Mouse (Mus musculus): ENCODE measurements around the gene F2r. TPM values are rescaled to one million over a fixed set of nuclear protein-coding genes. Genes with fewer than 3 reads are reported as not detected.

F2r gene
- polyA plus RNA-seq, 1 experiment from 2014 or later: 67.5 TPM

DNA sequence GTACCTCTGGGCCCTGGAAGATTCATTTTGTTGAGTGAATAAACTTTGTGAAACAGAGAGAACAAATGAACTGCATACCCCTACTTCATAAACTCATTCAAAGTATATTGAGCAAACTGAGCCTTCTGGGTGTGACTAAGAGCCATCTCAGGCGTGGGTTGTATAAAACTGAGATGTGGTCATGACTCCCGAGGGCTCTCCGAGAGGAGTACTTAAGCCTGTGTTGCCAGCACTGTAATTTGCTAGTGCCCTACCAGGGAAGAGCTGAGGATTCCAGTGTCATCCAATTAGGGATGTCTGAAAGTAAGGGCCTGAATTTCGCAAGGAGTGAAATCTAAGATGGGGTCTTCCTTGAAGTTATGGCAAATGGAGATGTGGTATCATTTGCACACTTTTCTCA is 30.7 kb downstream of the F2r start:
- no peaks in the 10 kb centered on the region for H3K27me3 ChIP-seq (replicated peaks)
- no peak overlapping the region for H3K27ac ChIP-seq
- H3K9me3 ChIP-seq: no peaks in the 10 kb centered on the region
- H3K36me3 ChIP-seq: no peaks in the 10 kb centered on the region
- no peak for ATAC-seq (ENCODE audit: insufficient read depth, low FRiP score, low read depth)
- WGBS: 85% methylated on average over 4 of the region's 4 CpGs
- H3K9ac ChIP-seq: no peak overlapping the region
- no peaks in the 10 kb centered on the region for H3K4me1 ChIP-seq
- no peak overlapping the region for H3K4me3 ChIP-seq (replicated peaks)
- no peak overlapping the region for H3K4me2 ChIP-seq

DNA sequence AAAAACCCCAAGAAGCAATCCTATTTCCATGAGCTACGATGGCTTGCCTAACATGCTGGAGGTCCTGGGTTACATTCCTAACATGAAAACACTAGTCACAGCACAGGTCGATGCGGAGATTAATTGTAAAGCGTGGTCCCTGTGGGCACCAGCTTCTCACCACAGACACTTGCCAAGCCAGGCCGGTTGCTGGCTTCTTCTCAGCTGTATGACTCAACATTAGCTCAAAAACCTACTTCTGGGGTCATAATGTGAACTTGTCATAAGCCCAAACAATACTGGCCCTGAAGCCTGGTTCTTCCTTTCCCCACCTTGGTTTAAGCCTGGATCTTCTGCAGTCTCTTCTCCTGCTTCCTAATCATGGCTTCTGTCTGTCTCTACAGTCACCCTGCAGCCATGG is 33.4 kb downstream of the F2r start:
- no peaks in the 10 kb centered on the region for H3K36me3 ChIP-seq
- no peaks in the 10 kb centered on the region for H3K4me1 ChIP-seq
- H3K27ac ChIP-seq: no peak overlapping the region
- H3K9me3 ChIP-seq: no peaks in the 10 kb centered on the region
- H3K27me3 ChIP-seq (replicated peaks): no peaks in the 10 kb centered on the region
- no peak for ATAC-seq (ENCODE audit: insufficient read depth, low FRiP score, low read depth)
- H3K4me2 ChIP-seq: no peak overlapping the region
- no peak overlapping the region for H3K4me3 ChIP-seq (replicated peaks)
- WGBS: 86% methylated on average over 5 of the region's 5 CpGs
- H3K9ac ChIP-seq: no peak overlapping the region

GRCm38 (mm10) chr13:95583237-95584189 is 34.8 kb downstream of the F2r start:
- Histone ChIP-seq H3K4me3 (replicated peaks) (no peak overlapping the region), H3K27ac (no peak overlapping the region), H3K9me3 (no peaks in the 10 kb centered on the region), H3K9ac (no peak overlapping the region), H3K4me1 (no peaks in the 10 kb centered on the region), H3K27me3 (replicated peaks) (no peaks in the 10 kb centered on the region), H3K4me2 (no peak overlapping the region), H3K36me3 (no peaks in the 10 kb centered on the region)
- WGBS: 61% methylated on average over 19 of the region's 19 CpGs
- no peak for ATAC-seq (ENCODE audit: insufficient read depth, low FRiP score, low read depth)

- Histone ChIP-seq H3K27me3 (replicated peaks) (no peaks in the 10 kb centered on the region), H3K4me3 (replicated peaks) (no peak overlapping the region), H3K36me3 (no peaks in the 10 kb centered on the region), H3K9ac (no peak overlapping the region), H3K27ac (no peak overlapping the region), H3K4me1 (no peaks in the 10 kb centered on the region), H3K9me3 (no peaks in the 10 kb centered on the region), H3K4me2 (no peak overlapping the region)
- WGBS: 56% methylated on average over 1 of the region's 1 CpGs
- ATAC-seq (ENCODE audit: insufficient read depth, low FRiP score, low read depth): no peak
These were observed 36.4 kb downstream of the F2r start for GRCm38 (mm10) chr13:95581850-95582249.

GRCm38 (mm10) chr13:95578016-95578697 is 40.1 kb downstream of the F2r start:
- H3K9ac ChIP-seq: no peak overlapping the region
- H3K9me3 ChIP-seq: no peaks in the 10 kb centered on the region
- no peak for ATAC-seq (ENCODE audit: insufficient read depth, low FRiP score, low read depth)
- 87% methylated on average over 5 of the region's 5 CpGs for WGBS
- H3K27me3 ChIP-seq (replicated peaks): no peaks in the 10 kb centered on the region
- H3K4me1 ChIP-seq: no peaks in the 10 kb centered on the region
- no peak overlapping the region for H3K27ac ChIP-seq
- no peak overlapping the region for H3K4me2 ChIP-seq
- H3K4me3 ChIP-seq (replicated peaks): no peak overlapping the region
- no peaks in the 10 kb centered on the region for H3K36me3 ChIP-seq

- ATAC-seq (ENCODE audit: insufficient read depth, low FRiP score, low read depth): no peak
- H3K27me3 ChIP-seq (replicated peaks): no peaks in the 10 kb centered on the region
- H3K4me3 ChIP-seq (replicated peaks): no peak overlapping the region
- H3K9ac ChIP-seq: no peak overlapping the region
- 94% methylated on average over 4 of the region's 4 CpGs for WGBS
- no peaks in the 10 kb centered on the region for H3K36me3 ChIP-seq
- H3K4me2 ChIP-seq: no peak overlapping the region
- no peaks in the 10 kb centered on the region for H3K9me3 ChIP-seq
- no peak overlapping the region for H3K27ac ChIP-seq
- no peaks in the 10 kb centered on the region for H3K4me1 ChIP-seq
These were observed 47.4 kb downstream of the F2r start for GRCm38 (mm10) chr13:95570877-95571276.

DNA sequence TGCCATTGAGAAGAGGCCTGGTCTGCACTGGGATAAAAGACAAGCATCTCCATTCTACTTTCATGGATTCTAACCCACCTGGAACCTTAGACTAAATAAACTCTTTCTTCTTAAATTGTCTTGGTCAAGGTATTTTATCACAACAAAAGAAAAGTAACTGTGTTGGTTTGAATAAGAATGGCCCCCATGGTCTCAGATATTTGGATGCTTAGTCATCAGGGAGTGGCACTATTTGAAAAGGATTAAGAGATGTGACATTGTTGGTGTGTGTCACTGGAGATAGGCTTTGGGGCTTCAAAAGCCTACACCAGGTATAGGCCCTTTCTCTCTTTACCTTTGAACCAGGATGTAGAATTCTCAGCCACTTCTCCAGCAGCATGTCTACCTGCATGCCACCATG is 49.0 kb downstream of the F2r start:
- Histone ChIP-seq H3K9ac (no peak overlapping the region), H3K4me2 (no peak overlapping the region), H3K4me3 (replicated peaks) (no peak overlapping the region), H3K36me3 (no peaks in the 10 kb centered on the region), H3K27ac (no peak overlapping the region), H3K4me1 (no peaks in the 10 kb centered on the region), H3K27me3 (replicated peaks) (no peaks in the 10 kb centered on the region), H3K9me3 (no peaks in the 10 kb centered on the region)
- ATAC-seq (ENCODE audit: insufficient read depth, low FRiP score, low read depth): no peak

GRCm38 (mm10) chr13:95568336-95568735 is 50.0 kb downstream of the F2r start:
- no peaks in the 10 kb centered on the region for H3K36me3 ChIP-seq

GRCm38 (mm10) chr13:95566841-95567551 is 51.3 kb downstream of the F2r start:
- Histone ChIP-seq H3K27me3 (replicated peaks) (no peaks in the 10 kb centered on the region), H3K9me3 (no peaks in the 10 kb centered on the region), H3K4me3 (replicated peaks) (no peak overlapping the region), H3K27ac (no peak overlapping the region), H3K4me2 (no peak overlapping the region), H3K36me3 (no peaks in the 10 kb centered on the region), H3K4me1 (no peaks in the 10 kb centered on the region), H3K9ac (no peak overlapping the region)
- WGBS: 91% methylated on average over 15 of the region's 15 CpGs
- ATAC-seq (ENCODE audit: insufficient read depth, low FRiP score, low read depth): no peak

More at GRCm38 (mm10) chr13:95568336-95568735, 50.0 kb downstream of the F2r start:
- WGBS: 98% methylated on average over 3 of the region's 3 CpGs
- no peak overlapping the region for H3K4me2 ChIP-seq
- H3K27ac ChIP-seq: no peak overlapping the region
- no peak for ATAC-seq (ENCODE audit: insufficient read depth, low FRiP score, low read depth)
- no peak overlapping the region for H3K9ac ChIP-seq
- H3K27me3 ChIP-seq (replicated peaks): no peaks in the 10 kb centered on the region
- H3K4me3 ChIP-seq (replicated peaks): no peak overlapping the region
- H3K9me3 ChIP-seq: no peaks in the 10 kb centered on the region
- no peaks in the 10 kb centered on the region for H3K4me1 ChIP-seq

DNA sequence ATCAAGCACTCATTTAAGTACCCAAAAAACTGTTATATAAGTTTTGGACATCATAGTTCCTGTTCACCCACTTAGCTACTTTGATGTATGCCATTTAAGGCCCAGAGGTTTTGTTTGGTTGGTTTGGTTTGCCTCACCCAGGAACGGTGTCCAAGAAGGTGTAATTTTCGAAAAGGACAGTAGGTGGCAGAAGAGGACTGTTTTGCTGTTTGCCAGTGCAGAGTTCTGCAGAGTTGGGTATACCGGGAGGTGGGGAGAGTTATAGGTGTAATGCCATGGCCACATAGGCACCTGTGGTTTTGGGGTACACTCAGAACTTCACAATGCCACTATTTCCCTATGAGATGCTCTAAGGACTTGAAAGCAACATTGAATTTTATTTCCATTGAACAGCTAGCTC is 54.6 kb downstream of the F2r start:
- ATAC-seq (ENCODE audit: insufficient read depth, low FRiP score, low read depth): peak; percentile 71; the same call in 1 of the 2 replicates
- no peak overlapping the region for H3K4me2 ChIP-seq
- H3K4me1 ChIP-seq: no peaks in the 10 kb centered on the region
- H3K9me3 ChIP-seq: no peaks in the 10 kb centered on the region
- H3K27ac ChIP-seq: no peak overlapping the region
- H3K36me3 ChIP-seq: no peaks in the 10 kb centered on the region
- no peaks in the 10 kb centered on the region for H3K27me3 ChIP-seq (replicated peaks)
- H3K4me3 ChIP-seq (replicated peaks): no peak overlapping the region
- no peak overlapping the region for H3K9ac ChIP-seq
- 3% methylated on average over 3 of the region's 3 CpGs for WGBS

- Histone ChIP-seq H3K27ac (no peak overlapping the region), H3K27me3 (replicated peaks) (no peaks in the 10 kb centered on the region), H3K9ac (no peak overlapping the region), H3K4me2 (no peak overlapping the region), H3K36me3 (no peaks in the 10 kb centered on the region), H3K4me1 (no peaks in the 10 kb centered on the region), H3K4me3 (replicated peaks) (no peak overlapping the region), H3K9me3 (no peaks in the 10 kb centered on the region)
- 60% methylated on average over 10 of the region's 10 CpGs for WGBS
- no peak for ATAC-seq (ENCODE audit: insufficient read depth, low FRiP score, low read depth)
These were observed 55.1 kb downstream of the F2r start for GRCm38 (mm10) chr13:95563066-95563610.

All from stomach, embryonic 15.5 days (tissue).